Mouse (Mus musculus) C2C12 (cell line): ENCODE results near the gene Ltbp4. TPM values are rescaled to one million over a fixed set of nuclear protein-coding genes. Genes with fewer than 3 reads are reported as not detected.
A peak's percentile ranks its signal among the peaks of the same experiment; 100 is the strongest.

Experiments used
- H3K27me3 ChIP-seq: one replicate; pipeline ENCODE4 v1.6.1; 2011; ENCODE audit not compliant: control insufficient read depth, insufficient read depth, insufficient read length
- H3K36me3 ChIP-seq: one replicate; pipeline ENCODE4 v1.6.1; 2011; ENCODE audit not compliant: control insufficient read depth, insufficient read depth
- H3K4me3 ChIP-seq: one replicate; pipeline ENCODE4 v1.5.1; 2011; ENCODE audit warnings: mild to moderate bottlenecking, control low read depth; ENCODE audit not compliant: poor library complexity, insufficient read depth, severe bottlenecking
- H3K79me2 ChIP-seq: one replicate; pipeline ENCODE4 v1.6.1; 2011; ENCODE audit not compliant: control insufficient read depth, insufficient read depth
- H3K79me3 ChIP-seq: one replicate; pipeline ENCODE4 v1.6.1; 2011; ENCODE audit warnings: low read depth, control low read depth
- H3ac ChIP-seq: one replicate; pipeline ENCODE3; 2011; ENCODE audit warnings: low read depth; ENCODE audit not compliant: control insufficient read depth, insufficient read length
- CEBPB ChIP-seq: IDR thresholded peaks from one replicate; pipeline ENCODE4 v1.6.1; 2011; ENCODE audit warnings: low read depth, mild to moderate bottlenecking, control low read depth, moderate library complexity
- CTCF ChIP-seq: IDR thresholded peaks from one replicate; pipeline ENCODE4 v1.5.1; 2011; ENCODE audit not compliant: control insufficient read depth, insufficient read depth, insufficient read length
- FOSL1 ChIP-seq: IDR thresholded peaks from one replicate; pipeline ENCODE4 v1.8.0; 2011; ENCODE audit warnings: mild to moderate bottlenecking, low read length; ENCODE audit not compliant: poor library complexity, insufficient read depth, severe bottlenecking
- MAX ChIP-seq: IDR thresholded peaks from one replicate; pipeline ENCODE4 v1.6.1; 2011; ENCODE audit warnings: mild to moderate bottlenecking, control low read depth
- MYOD1 ChIP-seq: IDR thresholded peaks from one replicate; pipeline ENCODE4 v1.6.1; 2011; ENCODE audit warnings: low read depth; ENCODE audit not compliant: control insufficient read depth, insufficient read length
- MYOG ChIP-seq: IDR thresholded peaks from one replicate; pipeline ENCODE4 v1.6.1; 2011; ENCODE audit not compliant: control insufficient read depth, insufficient read length; ENCODE audit errors: extremely low read depth
- USF1 ChIP-seq: IDR thresholded peaks from one replicate; pipeline ENCODE4 v1.6.1; 2011; ENCODE audit warnings: low read depth, mild to moderate bottlenecking, control low read depth, moderate library complexity
- polyA plus RNA-seq: library from polyadenylated mRNA; unstranded; fragments of >200 nt; fragmentation: generic; extraction: Trizol; gene quantifications from one replicate; pipeline ENCODE4 v1.2.1, GENCODE M21; 2012; ENCODE audit warnings: missing spikeins

Gene Ltbp4
- polyA plus RNA-seq, 1 experiment = 22.9 TPM

DNA sequence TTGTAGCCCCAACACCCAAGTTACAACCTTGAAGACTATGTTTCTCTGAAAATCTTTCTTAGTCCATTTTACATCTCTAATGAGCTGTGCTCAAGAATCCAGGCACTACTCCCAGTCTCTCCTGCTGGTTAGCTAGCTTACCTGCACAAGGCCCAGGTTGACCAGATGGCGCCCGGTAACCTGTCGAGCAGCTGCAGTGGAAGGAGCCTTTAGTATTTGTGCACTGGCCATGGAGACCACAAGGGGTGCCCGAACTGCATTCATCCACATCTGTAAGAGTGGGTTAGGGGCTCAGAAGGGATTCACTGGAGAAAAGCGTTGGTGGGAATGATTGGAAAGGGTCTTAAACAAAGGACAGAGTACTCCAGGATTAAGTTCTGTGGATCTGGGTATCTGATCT, 14.5 kb downstream of the Ltbp4 start:
- Histone ChIP-seq H3K4me3 (no peak overlapping the region), H3K27me3 (no peaks in the 10 kb centered on the region), H3K79me3 (no peaks in the 10 kb centered on the region), H3K36me3 (no peaks in the 10 kb centered on the region), H3K79me2 (no peaks in the 10 kb centered on the region), H3ac (no peak overlapping the region)
- TF ChIP-seq CEBPB (no peak), MYOG (no peak), FOSL1 (no peak), MYOD1 (no peak), CTCF (no peak), MAX (no peak), USF1 (no peak)

DNA sequence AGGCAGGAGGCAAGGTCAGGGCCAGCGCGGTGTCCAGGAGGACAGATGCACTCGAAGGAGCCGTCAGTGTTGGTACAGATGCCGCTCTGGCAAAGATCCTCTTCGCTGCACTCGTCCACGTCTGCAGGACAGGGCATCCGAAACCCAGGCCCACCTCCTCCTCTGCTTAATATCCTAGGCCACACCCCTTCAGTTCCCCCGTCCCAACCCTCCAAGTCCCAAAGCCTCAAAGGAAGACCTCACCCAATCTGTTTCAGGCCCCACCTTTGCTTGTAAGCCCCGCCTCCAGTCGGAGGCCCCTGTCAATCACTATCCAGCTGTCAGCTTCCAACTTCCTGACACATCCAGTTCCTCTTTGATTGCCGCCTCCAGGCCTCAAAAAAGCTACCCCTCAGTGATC, 15.2 kb downstream of the Ltbp4 start:
- Histone ChIP-seq H3K79me2 (no peaks in the 10 kb centered on the region), H3K27me3 (no peaks in the 10 kb centered on the region), H3ac (no peak overlapping the region), H3K79me3 (no peaks in the 10 kb centered on the region), H3K4me3 (no peak overlapping the region), H3K36me3 (no peaks in the 10 kb centered on the region)
- no peak for TF ChIP-seq MAX
- no peak for TF ChIP-seq CTCF
- no peak for TF ChIP-seq MYOD1
- TF ChIP-seq CEBPB = no peak
- TF ChIP-seq FOSL1 = no peak
- TF ChIP-seq USF1 = no peak
- no peak for TF ChIP-seq MYOG

DNA sequence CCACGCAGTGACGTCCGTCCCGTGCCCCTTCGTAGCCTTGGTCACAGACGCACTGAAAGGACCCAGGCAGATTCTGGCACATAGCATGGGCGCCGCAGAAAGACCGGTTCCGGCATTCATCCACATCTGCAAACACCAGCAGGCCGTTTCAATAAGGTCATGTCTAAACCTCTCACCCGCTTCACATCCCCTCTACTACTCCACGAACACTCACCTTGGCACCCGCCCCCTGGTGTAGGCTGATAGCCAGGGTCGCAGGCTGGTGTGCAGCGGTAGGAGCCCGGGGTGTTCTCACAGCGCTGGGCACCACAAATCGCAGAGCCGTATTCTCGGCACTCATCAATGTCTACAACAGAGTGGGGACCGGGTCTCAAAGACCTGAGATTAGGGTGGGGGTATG, 18.1 kb downstream of the Ltbp4 start:
- H3K79me3 ChIP-seq = no peaks in the 10 kb centered on the region

DNA sequence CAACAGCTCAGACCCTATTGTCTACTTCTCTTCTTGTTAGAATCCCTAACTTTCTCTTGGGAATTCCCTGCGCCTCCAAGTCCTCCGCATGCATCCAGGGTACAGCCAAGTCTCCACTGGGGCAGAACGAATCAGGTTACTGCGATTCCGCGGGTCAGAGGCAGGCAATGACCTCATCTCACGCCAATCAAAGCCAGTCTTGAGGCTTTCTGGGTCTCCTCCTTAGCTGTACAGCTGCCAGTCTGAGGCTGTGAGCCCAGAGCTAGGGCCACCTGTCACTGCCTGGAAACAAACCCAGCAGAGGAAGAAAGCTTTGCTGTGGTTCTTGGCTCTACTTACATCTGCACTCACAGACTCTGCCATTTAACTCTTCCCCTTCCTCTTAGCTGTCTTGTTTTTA, 21.5 kb downstream of the Ltbp4 start:
- TF ChIP-seq MYOG (no peak), MYOD1 (peak; percentile 81)
- H3K4me3 ChIP-seq = no peak overlapping the region
- no peaks in the 10 kb centered on the region for H3K79me2 ChIP-seq
- no peaks in the 10 kb centered on the region for H3K27me3 ChIP-seq
- H3ac ChIP-seq = no peak overlapping the region
- H3K36me3 ChIP-seq = peaks cover 8% of the 10 kb centered on the region
- no peaks in the 10 kb centered on the region for H3K79me3 ChIP-seq

More for the DNA sequence above, 18.1 kb downstream of the Ltbp4 start:
- Histone ChIP-seq H3K27me3 (no peaks in the 10 kb centered on the region), H3K4me3 (no peak overlapping the region), H3ac (no peak overlapping the region), H3K79me2 (no peaks in the 10 kb centered on the region), H3K36me3 (no peaks in the 10 kb centered on the region)
- TF ChIP-seq CEBPB = no peak
- no peak for TF ChIP-seq CTCF
- no peak for TF ChIP-seq MAX
- no peak for TF ChIP-seq MYOD1
- TF ChIP-seq USF1 = no peak
- no peak for TF ChIP-seq FOSL1

DNA sequence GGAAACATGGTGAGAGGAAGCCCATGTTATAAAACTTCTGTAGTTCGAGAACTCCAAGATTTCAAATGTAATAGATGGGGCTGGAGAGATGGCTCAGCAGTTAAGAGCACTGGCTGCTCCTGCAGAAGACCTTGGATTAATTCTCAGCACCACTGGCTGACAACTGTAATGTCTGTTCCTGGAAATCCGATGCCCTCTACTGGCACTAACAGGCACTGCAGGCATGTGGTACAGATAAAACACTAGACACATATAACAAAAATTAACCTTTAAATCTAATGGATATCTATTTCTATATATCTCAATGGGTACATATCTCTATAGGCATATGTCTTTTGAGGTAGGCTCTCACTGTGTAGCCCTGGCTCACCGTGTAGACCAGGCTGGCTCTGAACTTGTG, 23.1 kb downstream of the Ltbp4 start:
- H3K79me3 ChIP-seq = no peaks in the 10 kb centered on the region
- no peak overlapping the region for H3ac ChIP-seq
- H3K27me3 ChIP-seq = no peaks in the 10 kb centered on the region
- TF ChIP-seq MAX = no peak
- TF ChIP-seq CTCF = no peak
- no peak for TF ChIP-seq CEBPB
- no peak for TF ChIP-seq MYOD1
- no peak for TF ChIP-seq USF1
- TF ChIP-seq MYOG = no peak
- no peak for TF ChIP-seq FOSL1
- H3K4me3 ChIP-seq = no peak overlapping the region
- no peaks in the 10 kb centered on the region for H3K79me2 ChIP-seq
- peaks cover 8% of the 10 kb centered on the region for H3K36me3 ChIP-seq

DNA sequence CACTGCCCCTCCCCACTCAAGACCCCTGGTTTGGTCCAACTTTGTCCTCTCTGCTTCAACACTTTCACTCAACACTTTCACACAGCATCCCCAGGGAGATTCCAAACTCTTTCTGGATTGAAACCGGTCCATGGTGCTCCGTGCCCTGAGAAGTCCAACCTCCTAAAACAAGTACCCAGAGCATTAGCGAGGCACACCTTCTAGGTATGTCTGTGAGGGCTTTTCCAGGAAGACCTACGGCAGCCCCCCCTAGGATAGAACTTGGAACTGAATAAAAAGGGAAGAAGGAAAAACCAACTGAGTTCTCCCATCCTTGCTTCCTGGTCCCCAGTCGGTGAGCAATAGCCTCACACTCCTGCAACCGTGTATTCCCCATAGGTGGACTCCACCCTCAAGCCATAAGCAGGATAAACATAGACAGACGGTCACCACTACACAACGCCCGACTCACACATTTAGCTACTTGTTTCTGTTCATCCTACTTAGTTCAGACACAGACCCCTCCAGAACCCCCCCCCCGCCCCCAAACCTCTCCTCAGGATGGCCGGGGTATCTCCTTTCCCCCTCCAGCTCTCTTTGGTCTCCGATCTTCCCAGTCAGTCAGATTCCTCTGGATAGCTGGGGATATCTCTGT, 25.7 kb downstream of the Ltbp4 start:
- TF ChIP-seq USF1 (no peak), MYOG (no peak), CEBPB (no peak), MYOD1 (no peak), FOSL1 (no peak), CTCF (no peak), MAX (no peak)
- no peaks in the 10 kb centered on the region for H3K79me2 ChIP-seq
- no peak overlapping the region for H3K4me3 ChIP-seq
- H3K36me3 ChIP-seq = peaks cover 8% of the 10 kb centered on the region
- H3K79me3 ChIP-seq = no peaks in the 10 kb centered on the region
- no peak overlapping the region for H3ac ChIP-seq
- H3K27me3 ChIP-seq = no peaks in the 10 kb centered on the region
